Mouse (Mus musculus): ENCODE results near the gene Gxylt1. TPM values are rescaled to one million over a fixed set of nuclear protein-coding genes. Genes with fewer than 3 reads are reported as not detected.
"Not testable (repeated sequence)": the region's sequence is repeated elsewhere in the genome, so short reads cannot be mapped to it uniquely, and the experiment has no call there.

The Gxylt1 gene
- total RNA-seq, 4 experiments from 2014 or later: 26.5 to 32.2 (median 31.0) TPM

GRCm38 (mm10) chr15:93262818-93263217, 12.2 kb downstream of the Gxylt1 start:
- DNase-seq: no peak

- DNase-seq: no peak
Measured at GRCm38 (mm10) chr15:93262274-93262673, 12.7 kb downstream of the Gxylt1 start.

- DNase-seq: no peak
Measured at GRCm38 (mm10) chr15:93259933-93260332, 15.0 kb downstream of the Gxylt1 start.

- no peak for DNase-seq
Measured at GRCm38 (mm10) chr15:93255295-93255694, 19.7 kb downstream of the Gxylt1 start.

- no peak for DNase-seq
Measured at GRCm38 (mm10) chr15:93253172-93253571, 21.8 kb downstream of the Gxylt1 start.

GRCm38 (mm10) chr15:93252396-93252795, 22.6 kb downstream of the Gxylt1 start:
- no peak for DNase-seq

- DNase-seq: no peak
Measured at GRCm38 (mm10) chr15:93251553-93252250, 23.3 kb downstream of the Gxylt1 start.

GRCm38 (mm10) chr15:93243202-93243601, 31.8 kb downstream of the Gxylt1 start:
- no peak for DNase-seq

- not testable (repeated sequence) for DNase-seq
Measured at GRCm38 (mm10) chr15:93236456-93236855, 38.5 kb downstream of the Gxylt1 start.

GRCm38 (mm10) chr15:93229028-93229427, 46.0 kb downstream of the Gxylt1 start:
- no peak for DNase-seq

- no peak for DNase-seq
Measured at GRCm38 (mm10) chr15:93228375-93228774, 46.6 kb downstream of the Gxylt1 start.

- no peak for DNase-seq
Measured at GRCm38 (mm10) chr15:93227764-93228079, 47.3 kb downstream of the Gxylt1 start.

- DNase-seq: no peak
Measured at GRCm38 (mm10) chr15:93226930-93227763, 47.8 kb downstream of the Gxylt1 start.

- no peak for DNase-seq
Measured at GRCm38 (mm10) chr15:93222475-93222874, 52.5 kb downstream of the Gxylt1 start.

GRCm38 (mm10) chr15:93212617-93213016, 62.4 kb downstream of the Gxylt1 start:
- no peak for DNase-seq

GRCm38 (mm10) chr15:93204861-93205260, 70.1 kb downstream of the Gxylt1 start:
- no peak for DNase-seq

GRCm38 (mm10) chr15:93201956-93202355, 73.0 kb downstream of the Gxylt1 start:
- DNase-seq: peak; percentile 72

GRCm38 (mm10) chr15:93191387-93192145, 83.4 kb downstream of the Gxylt1 start:
- no peak for DNase-seq

Other genes starting within 250 kb of the Gxylt1 start
- 10 to 100 TPM; 39.5 to 41.8 (median 39.8) TPM for gene Yaf2, start 61.8 kb upstream of the Gxylt1 start, total RNA-seq (2022)
- gene Zcrb1, start 123.2 kb upstream of the Gxylt1 start, total RNA-seq (2022): 10 to 100 TPM; 71.0 to 99.5 (median 83.2) TPM
- 10 to 100 TPM; 39.6 to 42.8 (median 40.9) TPM for gene Pphln1, start 123.2 kb upstream of the Gxylt1 start, total RNA-seq (2022)